Mouse (Mus musculus): Measurements from ENCODE around the gene Dtl. TPM values are rescaled to one million over a fixed set of nuclear protein-coding genes. Genes with fewer than 3 reads are reported as not detected.

Dtl gene
- total RNA-seq, 4 experiments from 2014 or later: 0.06 to 0.34 (median 0.20) TPM

Other genes with a start within 250 kb of the Dtl start
- gene Tmem206, start 249.6 kb downstream of the Dtl start, total RNA-seq (2022): 1 to 10 TPM; 2.6 to 4.2 (median 3.0) TPM
- gene Ppp2r5a, start 172.3 kb downstream of the Dtl start, total RNA-seq (2022): 10 to 100 TPM; 94.2 to 98.9 (median 97.9) TPM
- 10 to 100 TPM in 3 of 4 experiments, 1 to 10 TPM in 1; 9.7 to 11.2 (median 10.8) TPM for gene Ints7, start 92 bp upstream of the Dtl start, total RNA-seq (2022)
- 100 to 1,000 TPM; 105 to 121 (median 111) TPM for gene Lpgat1, start 142.3 kb upstream of the Dtl start, total RNA-seq (2022)
- under 1 TPM in 3 of 4 experiments, not detected in 1; 0.11 to 0.52 (median 0.31) TPM for gene Nek2, start 245.9 kb upstream of the Dtl start, total RNA-seq (2022)

Data from heart, adult 8-10 months (tissue).